Mouse (Mus musculus) 3134 (cell line): ENCODE measurements around the gene Ablim1.

Experiments
- DNase-seq: peaks from one replicate; pipeline ENCODE4 v3.0.0-alpha.2; 2011; ENCODE audit warnings: low spot score; ENCODE audit not compliant: insufficient read length; ENCODE audit errors: extremely low read depth

Ablim1 gene

DNA sequence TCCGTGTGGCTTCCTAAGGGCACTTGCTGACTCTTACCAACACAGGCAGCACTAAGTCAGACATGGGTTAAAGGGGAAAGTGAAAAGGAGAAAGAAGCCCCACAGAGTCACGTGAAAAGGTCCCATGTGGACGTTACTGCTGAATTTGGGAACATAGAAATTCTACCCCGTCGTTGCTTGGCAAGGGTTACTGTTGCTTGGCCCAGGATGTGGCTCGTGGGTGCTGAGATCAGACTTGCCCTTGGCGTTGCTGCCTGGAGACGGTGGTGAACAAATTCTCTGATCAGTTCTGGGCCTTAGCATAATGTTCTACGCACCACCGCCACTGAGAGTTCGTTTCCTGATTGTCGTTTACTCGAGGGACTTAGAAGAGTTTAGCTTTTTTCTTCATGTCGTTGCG is 277.9 kb downstream of the Ablim1 start:
- DNase-seq: no peak

DNA sequence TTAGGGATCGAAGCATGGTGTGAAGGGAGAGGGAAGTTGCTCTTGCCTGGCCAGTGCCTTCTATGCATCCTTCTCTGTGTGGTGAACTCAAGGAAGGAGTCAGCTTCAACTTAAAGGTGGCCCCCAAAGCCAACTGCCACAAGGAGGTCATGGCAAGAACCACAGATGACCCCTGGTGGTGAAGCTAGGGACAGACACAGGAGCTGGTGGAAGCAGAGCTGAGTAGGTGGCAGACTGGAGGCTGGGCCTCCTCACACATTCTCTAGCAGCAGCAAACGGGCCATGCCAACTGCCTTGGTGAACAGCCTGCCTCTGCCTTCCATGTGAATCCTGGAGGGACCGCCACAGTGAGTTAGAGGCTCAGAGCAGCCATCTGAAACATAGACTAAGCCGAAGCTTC is 283.1 kb downstream of the Ablim1 start:
- peak; percentile 51 for DNase-seq

DNA sequence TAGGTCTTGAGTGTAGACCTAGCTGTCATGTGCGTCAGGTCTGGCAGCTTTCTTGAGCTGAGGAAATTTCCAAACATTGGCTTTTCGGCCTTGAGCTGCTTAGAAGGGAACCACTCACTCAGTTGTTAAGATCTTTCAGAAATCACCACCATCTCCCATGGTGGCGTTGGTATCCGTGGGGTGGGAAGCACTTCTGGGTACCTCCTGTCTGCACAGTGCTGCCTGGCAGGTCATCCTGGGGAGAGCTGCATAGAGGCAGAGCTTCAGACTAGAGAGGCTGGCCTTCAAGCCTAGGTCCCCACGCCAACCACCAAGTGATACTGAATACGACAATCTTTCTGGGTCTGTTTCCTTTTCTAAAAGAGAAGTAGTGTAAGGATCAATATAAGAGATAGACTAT is 285.3 kb downstream of the Ablim1 start:
- DNase-seq: no peak

DNA sequence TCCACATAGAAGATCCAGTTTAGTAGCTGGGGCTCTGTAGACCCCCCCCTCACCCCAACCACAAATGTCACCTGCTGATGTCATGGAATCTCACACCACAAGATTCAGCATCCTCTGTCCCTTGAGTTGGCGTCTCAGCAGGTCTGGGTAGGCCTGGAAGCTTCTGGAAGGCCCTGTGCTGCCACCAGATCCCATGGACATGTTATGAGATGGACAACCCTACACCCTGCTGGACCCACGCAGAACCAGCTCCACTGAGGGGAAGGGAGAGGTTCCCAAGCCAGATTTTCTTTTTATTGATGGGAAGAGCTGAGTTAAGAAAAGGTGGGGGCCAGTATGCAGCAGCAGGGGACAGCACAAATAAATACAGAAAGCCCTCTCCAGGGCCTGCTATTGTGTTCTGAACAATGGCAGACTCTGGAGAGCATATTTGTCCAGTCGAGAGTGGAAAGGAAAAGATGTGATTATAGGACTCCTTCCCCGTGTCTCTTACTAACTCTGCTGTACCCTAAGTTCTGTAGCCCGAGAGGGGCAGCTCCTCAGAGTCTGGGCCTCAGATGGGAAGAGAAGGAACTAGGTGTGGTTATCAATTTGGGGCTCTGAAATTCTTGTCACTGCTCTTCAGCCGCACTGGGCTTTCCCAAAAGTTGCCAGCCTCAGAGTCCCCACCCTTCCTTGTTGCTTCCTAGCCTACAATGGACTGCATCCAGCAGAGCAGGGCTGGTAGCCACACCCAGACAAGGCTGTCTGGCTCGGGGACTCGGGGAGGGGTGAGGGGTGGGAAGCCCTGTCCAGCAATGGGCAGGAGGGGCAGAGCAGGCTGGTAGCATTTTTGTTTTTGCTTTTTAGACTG is 286.2 kb downstream of the Ablim1 start:
- peak; percentile 60 for DNase-seq

DNA sequence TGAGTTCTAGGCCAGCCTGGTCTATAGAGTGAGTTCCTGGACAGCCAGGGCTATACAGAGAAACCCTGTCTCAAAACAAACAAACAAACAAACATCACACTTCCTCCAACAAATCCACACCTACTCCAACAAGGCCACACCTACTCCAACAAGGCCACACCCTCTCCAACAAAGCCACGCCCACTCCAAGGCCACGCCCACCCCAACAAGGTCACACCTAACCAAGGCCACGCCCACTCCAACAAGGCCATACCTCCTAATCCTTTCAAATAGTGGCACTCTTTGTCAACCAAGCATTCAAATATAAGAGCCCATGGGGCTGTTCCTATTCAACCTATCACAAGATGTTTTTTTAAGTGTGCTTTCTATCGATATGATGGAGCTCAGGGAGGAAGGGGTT is 288.2 kb downstream of the Ablim1 start:
- DNase-seq: no peak

DNA sequence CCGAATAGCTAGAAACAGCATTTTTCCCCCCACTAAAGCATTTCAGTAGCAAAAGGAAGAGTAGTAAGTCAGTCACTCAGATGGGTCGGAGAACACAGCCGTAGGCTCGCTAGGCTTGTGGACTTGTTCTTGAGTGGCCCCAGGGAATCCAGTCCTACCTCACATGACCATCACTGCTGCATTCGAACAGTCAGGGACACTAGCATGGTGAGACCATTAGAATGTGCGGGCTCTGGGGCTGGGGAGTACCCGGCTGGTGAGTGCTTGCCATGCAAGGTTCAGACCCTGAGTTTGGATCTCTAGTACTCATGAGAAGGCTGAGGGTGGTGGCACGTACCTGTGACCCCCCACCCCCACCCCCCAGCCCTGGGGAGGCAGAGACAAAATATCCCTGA is 296.9 kb downstream of the Ablim1 start:
- no peak for DNase-seq

DNA sequence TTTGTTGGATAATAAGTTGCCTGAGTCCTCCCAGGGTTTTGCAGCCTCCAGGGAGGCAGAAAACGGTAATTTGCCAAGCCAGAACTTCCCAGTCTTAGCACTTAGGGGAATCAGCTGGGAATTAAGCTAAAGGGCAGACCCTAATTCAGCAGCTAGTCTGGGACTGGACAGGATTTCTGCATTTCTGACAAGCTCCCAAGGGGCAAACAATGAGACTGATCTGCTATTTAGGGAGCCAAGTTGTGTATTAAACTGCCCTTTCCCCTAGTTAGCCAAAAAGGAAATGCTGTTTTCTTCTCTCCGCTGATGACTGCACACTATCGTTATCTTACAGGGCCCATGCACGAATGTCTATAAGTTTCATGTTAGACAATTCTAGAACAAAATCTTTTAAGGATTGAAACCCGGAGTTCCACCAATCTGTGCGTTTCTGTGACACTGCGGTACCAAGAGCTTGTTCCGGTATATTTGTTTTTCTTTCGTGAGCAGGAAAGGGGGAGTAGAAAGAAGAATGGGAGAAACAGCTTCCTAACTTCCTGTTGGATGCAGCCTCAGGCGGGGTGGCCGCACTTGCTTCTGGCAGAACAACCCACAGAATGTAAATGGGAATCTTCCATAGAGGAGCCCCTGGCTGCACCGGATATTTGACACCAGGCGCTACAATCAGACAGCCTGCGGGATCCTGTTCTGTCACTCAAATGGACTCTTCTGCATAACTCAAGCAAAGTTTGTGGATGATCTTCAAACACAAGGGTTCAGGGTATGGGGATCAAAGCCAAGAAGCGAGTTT is 297.5 kb downstream of the Ablim1 start:
- DNase-seq: no peak

DNA sequence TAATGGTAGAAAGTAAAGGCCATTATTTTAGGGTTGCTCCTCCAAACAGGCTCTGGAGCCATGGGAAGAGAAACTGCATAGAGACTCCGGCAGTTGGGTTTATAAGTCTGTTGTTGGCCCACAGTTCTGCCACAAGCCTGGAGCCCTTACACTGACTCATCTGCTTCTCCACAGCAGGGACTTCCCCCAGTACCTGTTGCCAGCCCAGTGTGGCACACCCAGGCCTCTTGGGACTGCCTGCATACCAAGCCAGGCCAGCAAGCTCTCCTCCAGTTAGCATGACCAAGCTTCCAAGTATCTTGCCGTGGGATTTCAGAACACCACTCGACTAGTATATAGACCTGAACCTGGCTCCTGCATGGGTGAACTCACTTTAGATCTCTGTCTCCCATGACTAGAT is 299.9 kb downstream of the Ablim1 start:
- DNase-seq: peak; percentile 88

DNA sequence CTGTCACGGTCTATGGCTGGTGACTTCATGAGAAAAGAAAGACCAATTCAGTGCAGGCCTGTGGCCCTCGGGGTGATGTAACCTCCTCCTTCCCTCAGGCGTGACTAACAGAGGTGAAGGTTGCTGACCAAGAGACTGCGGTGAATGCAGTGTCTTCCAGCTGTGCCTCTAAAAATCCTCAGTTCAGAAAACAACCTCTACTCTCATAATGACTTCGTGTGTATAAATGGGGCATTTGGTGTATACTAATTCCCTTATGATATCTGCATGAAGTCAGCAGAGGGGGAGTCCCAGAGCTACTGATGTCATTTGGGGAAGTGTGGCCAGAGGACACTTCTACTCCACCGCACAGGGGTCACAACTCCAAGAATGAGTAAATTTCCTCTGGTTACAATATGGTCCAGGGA is 301.4 kb downstream of the Ablim1 start:
- peak; percentile 71 for DNase-seq

DNA sequence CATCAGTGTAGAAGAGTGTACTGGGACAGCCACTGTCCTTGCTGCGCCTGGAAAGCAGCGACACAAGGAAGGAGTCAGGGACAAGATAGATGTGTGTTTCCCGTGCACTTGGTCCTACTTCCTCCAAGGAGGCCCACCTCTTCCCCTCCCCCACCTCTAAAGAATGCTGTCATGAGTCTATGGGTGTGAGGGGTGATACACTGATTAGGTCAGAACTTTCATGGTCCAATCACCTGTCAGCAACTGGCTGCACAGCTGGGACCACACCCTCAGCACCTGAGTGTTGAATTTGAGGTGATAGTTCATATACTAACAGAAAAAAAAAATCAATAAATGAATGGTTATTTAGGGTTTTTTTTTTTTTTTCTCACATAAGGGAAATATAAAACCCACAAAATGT is 302.7 kb downstream of the Ablim1 start:
- no peak for DNase-seq

DNA sequence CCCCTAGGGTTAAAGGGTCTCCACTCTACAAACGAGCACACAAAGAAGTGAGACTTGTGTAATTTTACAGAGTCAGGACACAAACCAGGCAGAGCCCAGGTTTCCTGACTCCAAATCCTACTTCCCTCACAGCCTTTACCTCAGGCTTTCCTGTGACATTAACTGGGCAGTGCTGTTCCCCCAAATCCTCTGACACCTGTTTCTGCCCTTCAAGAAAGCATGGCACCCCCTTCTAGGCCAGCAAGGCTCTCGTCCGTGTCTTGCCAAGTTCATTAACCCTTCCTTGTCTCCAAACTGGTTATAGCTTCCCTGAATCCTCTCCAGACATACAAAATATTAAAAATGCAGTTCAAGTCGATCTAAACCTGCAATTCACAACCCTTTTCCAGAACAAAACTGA is 304.7 kb downstream of the Ablim1 start:
- DNase-seq: no peak

DNA sequence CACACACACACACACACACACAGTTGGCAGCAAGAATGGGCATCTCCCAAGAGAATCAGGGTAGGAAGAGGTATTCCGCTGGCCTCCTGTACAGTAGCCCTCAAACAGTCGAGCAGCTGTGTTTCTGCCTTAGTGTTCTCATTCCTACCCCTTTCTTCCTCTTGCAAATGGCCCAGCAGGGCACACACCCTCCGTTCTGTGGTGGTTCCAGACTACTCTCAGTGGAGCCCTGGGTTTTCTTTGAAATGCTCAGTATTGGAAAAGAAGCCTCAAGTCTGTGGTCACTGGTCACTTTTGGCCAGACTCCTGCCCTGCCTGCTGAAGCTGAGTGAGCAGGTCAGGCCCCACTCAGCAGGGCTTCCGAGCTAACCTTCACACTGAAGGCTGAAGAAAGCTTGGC is 305.1 kb downstream of the Ablim1 start:
- peak; percentile 57 for DNase-seq

DNA sequence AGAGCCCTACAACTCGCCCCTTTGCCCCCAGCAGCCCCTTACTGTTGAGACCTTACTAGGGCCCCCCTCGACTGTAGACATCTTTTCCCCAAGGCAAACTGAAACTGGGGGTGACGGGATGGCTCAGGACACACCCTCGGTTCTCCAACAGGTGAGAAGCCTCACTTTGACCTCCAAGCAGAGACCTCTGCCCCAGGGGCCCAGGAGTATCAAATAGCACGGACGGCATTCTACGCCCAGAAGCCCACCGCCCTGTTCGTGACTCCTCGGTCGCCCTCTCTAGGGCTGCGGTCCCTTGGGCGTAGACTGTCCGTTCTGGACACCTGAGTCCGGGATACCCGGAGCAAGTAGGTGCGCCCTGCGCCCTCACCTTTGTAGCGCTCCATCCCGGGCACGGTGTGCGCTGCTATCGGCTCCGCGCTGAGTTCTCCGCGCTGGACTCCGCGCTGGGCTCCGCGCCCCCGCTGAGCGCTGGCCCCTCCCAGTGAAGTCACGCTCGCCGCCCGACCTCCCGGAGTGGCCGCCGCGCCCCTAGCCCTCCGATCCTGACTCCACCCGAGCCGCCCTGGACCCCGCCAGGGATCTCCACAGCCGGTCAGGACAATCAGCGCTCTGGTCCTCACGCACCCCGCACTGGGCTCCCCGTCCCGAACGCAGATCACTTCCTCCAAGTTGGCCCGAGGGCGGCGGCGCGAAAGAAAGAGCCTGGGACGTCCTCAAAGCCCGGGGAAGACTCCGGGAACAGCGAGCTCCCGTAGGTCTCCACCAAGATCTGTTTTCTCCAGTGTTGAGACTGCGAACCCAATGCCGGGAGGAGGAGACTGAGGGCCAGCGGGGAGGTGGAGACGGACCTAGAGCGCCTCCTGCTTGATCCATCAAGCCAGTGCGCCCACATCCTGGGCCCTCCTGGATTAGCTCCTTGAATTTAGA is 306.7 kb downstream of the Ablim1 start, which contains the start of gene Afap1l2:
Afap1l2 (minus strand) TSS at position 448 of the 930 bp plus-strand sequence.
- DNase-seq: peak; percentile 80

DNA sequence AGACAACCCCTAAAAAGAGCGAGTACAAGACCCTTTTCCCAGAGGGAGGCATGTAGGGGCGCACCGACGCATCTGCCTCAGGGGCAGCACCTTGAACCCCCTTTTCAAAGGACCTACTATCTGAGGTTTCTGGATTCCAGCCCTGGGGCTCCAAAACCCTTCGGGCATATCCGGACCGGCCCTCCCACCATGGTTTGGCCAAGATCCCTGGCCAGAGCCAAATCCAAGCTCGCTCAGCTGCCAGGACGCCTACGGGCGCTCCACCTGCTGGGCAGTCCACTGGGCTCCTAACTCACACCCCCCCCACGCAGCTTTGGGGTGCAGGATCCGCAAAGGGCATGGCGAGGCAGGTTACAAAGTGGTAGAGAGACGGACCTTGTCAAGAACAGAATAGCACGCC is 307.4 kb downstream of the Ablim1 start:
- peak; percentile 83 for DNase-seq

DNA sequence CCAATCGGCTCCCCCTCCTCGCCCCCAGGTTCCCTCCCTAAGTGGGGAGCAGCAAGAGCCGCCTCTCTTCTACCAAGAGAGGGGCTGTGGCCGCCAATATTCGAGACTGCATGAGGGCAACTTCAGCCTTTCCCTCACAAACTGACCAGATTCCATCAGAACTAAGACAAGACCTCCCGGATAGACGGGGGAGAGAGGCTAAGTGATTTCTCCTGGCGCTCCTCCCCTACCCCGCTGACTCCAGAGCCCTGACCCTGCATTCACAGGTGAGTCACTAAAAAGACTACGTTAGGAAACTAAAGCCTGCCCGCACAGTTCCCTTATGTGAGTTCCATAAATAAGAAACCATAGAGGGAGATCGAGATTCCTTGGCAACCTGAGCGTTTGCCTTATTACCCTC is 307.9 kb downstream of the Ablim1 start:
- no peak for DNase-seq

DNA sequence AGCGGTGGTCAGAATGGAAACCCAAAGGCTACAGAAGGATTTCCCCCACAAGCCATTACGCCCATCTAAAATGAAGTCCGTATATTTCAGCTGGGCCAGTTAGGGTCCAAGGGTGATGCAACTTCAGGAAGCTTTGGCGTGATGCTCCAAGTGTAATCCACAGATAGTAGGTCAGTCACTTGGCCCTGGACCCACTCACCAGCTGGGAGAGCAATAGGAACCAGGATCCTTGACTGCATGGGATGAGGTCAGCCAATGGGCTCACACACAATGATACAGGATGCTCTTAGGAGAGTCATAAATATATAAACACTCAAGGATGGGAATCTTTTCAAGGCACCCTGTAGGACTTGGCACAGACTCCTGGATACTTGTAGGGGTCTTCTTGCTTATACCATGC is 309.7 kb downstream of the Ablim1 start:
- DNase-seq: no peak

DNA sequence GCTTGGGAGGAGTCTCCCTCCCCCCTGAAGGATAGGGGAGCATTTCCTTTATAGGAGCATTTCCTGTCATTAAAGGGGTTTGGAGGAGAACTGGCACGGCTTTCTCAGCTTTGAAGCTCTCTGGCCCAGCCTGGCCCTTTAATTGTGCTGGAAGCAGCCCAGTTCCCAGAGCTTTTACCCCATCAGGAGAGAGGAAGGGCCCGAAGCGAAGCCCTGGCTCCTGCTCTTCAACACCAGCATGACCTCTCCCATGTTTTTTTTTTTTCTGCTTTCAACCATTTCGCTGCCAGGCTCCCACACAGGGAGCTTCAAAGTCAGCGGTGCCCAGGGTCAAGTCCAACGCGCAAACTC is 311.3 kb downstream of the Ablim1 start:
- DNase-seq: no peak

DNA sequence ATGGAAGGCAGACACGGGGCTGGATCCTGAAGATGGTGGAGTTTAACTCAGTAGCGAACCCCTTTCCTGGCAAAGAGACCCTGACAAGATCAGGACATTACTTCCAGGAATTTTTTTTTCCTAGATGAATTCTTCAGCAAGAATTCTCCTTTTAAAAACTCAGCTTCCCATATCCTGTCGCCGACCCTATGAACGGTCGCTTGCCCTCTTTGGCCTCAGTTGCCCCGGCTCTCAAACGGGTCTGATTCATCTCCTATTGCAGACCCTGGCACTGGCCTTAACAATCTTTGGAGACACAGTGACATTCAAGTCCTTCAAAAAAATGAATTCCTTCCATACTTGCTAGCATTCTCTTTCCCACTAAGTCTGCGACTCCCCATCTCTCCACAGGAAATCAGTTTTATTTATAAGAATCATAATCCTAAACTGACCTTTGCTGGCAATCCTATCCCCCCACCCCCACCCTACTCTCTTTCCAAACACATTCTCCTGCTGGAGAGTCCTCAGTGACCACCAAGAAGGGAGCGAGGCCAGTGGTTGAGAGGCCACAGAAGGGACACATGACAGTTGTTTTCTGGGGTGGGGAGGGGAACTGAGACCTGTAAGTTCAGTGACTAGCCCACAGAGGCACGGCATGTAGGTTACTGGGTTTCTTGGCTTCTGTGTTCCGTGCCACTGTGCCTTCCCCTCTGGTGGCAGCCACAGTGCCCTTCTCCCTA is 311.8 kb downstream of the Ablim1 start:
- no peak for DNase-seq

DNA sequence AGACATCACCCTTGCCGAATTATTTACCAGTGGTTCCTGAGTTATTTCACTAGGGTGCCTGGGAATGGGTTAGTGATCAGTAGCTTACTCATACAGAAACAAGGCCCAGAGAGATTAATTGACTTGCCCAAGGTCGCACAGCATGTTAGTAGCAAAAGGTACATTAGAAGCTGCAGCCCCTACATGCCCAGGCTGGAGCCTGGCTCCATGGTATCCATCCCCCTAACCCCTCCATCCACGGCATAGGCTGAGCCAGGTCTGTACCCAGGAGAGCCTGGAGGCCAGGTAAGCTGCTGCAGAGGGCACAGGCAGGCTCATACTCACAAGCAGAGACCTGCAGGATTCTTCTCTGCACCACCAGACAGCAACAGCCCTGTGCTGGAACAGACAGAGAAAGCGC is 312.8 kb downstream of the Ablim1 start:
- DNase-seq: no peak

DNA sequence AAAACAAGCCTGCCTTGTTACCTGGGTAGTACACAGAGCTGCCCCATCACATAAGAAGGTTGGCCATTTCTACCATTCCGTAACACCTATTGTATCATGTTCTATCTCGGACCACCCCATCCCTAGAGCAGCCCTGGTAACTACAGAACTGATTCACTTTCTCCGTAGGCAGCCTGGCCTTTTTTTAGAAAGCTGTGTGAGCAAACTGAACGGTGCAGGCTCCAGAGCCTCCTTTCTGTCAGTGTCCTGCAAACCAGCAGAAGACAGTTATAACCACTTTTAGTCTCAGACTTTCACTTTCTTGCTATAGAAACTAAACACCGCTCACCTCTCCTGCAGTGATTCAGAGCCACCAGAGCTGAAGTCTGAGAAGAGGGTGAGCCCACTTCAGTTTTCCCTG is 314.1 kb downstream of the Ablim1 start:
- DNase-seq: no peak
